Mouse (Mus musculus): Measurements from ENCODE around the gene Phf13. TPM values are rescaled to one million over a fixed set of nuclear protein-coding genes. Genes with fewer than 3 reads are reported as not detected.
A peak's percentile ranks its signal among the peaks of the same experiment; 100 is the strongest.
"Not testable (repeated sequence)": the region's sequence is repeated elsewhere in the genome, so short reads cannot be mapped to it uniquely, and the experiment has no call there.

The Phf13 gene
- total RNA-seq, 1 experiment, result 22.2 TPM

DNA sequence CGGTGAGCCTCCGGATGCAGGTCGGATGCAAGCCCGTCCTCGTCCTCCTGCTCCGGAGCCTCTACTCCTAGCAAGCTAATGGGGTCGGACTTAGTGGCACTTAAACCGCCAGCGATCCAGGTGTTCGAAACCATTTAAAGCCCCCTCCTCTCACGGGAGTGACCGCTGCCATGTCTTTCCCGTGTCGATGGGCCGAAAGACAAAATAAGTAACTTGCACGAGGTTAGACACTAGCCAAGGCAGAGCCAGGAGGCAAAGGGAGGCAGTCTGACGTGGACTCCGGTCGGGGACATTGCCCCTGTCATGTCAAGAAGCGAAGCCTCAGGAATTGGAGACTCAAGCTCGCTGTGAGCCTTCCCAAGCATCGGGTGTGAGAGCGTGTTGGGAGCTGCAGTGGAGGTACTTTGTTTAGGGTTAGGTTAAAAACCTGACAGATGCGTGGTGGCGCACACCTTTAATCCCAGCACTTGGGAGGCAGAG, 43.8 kb upstream of the Phf13 start:
- Histone ChIP-seq H3K9me3 (ENCODE audit: control insufficient read depth, insufficient read depth, low read depth, low read length) (no peaks in the 10 kb centered on the region), H3K4me3 (ENCODE audit: insufficient read depth in 1 of 2, low read depth in 1 of 2, low read length in 2 of 2, poor library complexity in 1 of 2, severe bottlenecking in 1 of 2) (peak overlapping the region; percentile 72 to 98), H3K9ac (ENCODE audit: insufficient read depth, low read depth, low read length, poor library complexity, severe bottlenecking) (peak overlapping the region; percentile 100), H3K27ac (ENCODE audit: insufficient read depth, low read depth, low read length, poor library complexity, severe bottlenecking) (peak overlapping the region; percentile 84; the same call in 1 of the 2 replicates), H3K36me3 (ENCODE audit: control insufficient read depth, insufficient read depth, low read length, poor library complexity, severe bottlenecking) (peaks cover 36% of the 10 kb centered on the region), H3K4me1 (ENCODE audit: control insufficient read depth in 2 of 2, insufficient read depth in 2 of 2, low read length in 2 of 2, poor library complexity in 1 of 2) (peaks cover 3 to 36% of the 10 kb centered on the region in 2 experiments; a peak in 2 of 4 replicates)
- TF ChIP-seq ZC3H11A (IDR thresholded peaks at IDR 0.05; ENCODE audit: borderline replicate concordance, low read depth, low read length) (no peak), HCFC1 (IDR thresholded peaks at IDR 0.05; ENCODE audit: borderline replicate concordance, insufficient read depth, low read length) (no peak), MAFK (IDR thresholded peaks at IDR 0.05; ENCODE audit: insufficient read depth, low read depth, low read length) (no peak), CHD2 (IDR thresholded peaks at IDR 0.05; ENCODE audit: low read depth, low read length) (no peak), ZNF384 (IDR thresholded peaks at IDR 0.05; ENCODE audit: low read depth, low read length) (no peak)
- no peak for DNase-seq (ENCODE audit: low read depth, low spot score)
- in situ Hi-C loops (cut with MboI; ENCODE audit: low sequenced_read_pairs in 2 of 2, unreplicated experiment in 2 of 2), result no loop called here

DNA sequence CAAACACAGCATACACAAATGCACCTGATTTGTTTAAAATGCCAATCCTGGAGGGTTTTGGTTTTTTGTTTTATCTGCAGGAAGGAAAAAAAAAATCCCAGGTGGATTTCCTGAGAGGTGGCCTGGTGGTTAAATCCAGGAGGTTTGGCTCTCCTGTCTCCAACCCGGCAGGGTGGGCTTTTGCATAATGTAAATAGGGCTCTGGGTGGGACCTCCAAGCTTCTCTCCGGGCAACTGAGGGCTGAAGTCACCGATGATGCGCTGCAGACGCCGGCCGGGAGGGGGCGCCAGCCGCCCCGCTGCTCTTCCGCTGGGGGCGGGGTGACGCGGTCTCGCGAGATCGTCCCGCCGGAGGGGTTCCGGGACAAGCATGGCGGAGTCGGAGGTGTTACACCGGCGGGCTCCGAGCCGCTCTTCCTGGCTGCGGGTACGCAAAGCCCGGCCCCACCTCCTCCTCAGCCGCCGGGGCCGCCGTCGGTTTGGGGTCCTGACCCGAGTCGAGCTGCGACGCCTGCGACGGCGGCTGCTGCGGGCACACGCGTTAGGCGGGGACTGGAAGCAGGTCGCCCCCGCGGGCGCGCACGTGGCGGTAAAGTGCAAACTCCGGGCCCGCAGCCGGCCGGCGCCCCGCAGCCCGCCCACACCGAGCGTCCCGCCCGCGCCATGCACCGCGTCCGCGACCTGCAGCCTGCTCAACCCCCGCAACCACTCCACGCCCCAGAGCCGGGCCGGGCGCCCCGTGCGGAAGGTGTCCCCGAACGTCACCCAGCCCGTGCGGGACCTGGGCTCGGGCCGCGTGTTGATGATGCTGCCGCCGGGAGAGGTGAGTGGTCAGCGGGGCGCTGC, 43.1 kb upstream of the Phf13 start, which contains the start of gene Nol9:
TSS of gene Nol9 (plus strand) at position 337 of the 846 bp plus-strand sequence.
- peak; percentile 84 for DNase-seq (ENCODE audit: low read depth, low spot score)
- TF ChIP-seq HCFC1 (IDR thresholded peaks at IDR 0.05; ENCODE audit: borderline replicate concordance, insufficient read depth, low read length) (peak; percentile 68), ZC3H11A (IDR thresholded peaks at IDR 0.05; ENCODE audit: borderline replicate concordance, low read depth, low read length) (no peak), ZNF384 (IDR thresholded peaks at IDR 0.05; ENCODE audit: low read depth, low read length) (no peak), MAFK (IDR thresholded peaks at IDR 0.05; ENCODE audit: insufficient read depth, low read depth, low read length) (no peak), CHD2 (IDR thresholded peaks at IDR 0.05; ENCODE audit: low read depth, low read length) (peak; percentile 99)
- in situ Hi-C loops (cut with MboI; ENCODE audit: low sequenced_read_pairs in 2 of 2, unreplicated experiment in 2 of 2), result no loop called here
- peaks cover 29% of the 10 kb centered on the region for H3K36me3 ChIP-seq (ENCODE audit: control insufficient read depth, insufficient read depth, low read length, poor library complexity, severe bottlenecking)
- peak within 1 kb of the TSS; percentile 72 to 98 for H3K4me3 ChIP-seq (ENCODE audit: insufficient read depth in 1 of 2, low read depth in 1 of 2, low read length in 2 of 2, poor library complexity in 1 of 2, severe bottlenecking in 1 of 2)
- H3K4me1 ChIP-seq (ENCODE audit: control insufficient read depth in 2 of 2, insufficient read depth in 2 of 2, low read length in 2 of 2, poor library complexity in 1 of 2), result peaks cover 3 to 34% of the 10 kb centered on the region in 2 experiments; a peak in 2 of 4 replicates
- peak within 1 kb of the TSS; percentile 100 for H3K9ac ChIP-seq (ENCODE audit: insufficient read depth, low read depth, low read length, poor library complexity, severe bottlenecking)
- no peaks in the 10 kb centered on the region for H3K9me3 ChIP-seq (ENCODE audit: control insufficient read depth, insufficient read depth, low read depth, low read length)
- peak within 1 kb of the TSS; percentile 84 for H3K27ac ChIP-seq (ENCODE audit: insufficient read depth, low read depth, low read length, poor library complexity, severe bottlenecking)

DNA sequence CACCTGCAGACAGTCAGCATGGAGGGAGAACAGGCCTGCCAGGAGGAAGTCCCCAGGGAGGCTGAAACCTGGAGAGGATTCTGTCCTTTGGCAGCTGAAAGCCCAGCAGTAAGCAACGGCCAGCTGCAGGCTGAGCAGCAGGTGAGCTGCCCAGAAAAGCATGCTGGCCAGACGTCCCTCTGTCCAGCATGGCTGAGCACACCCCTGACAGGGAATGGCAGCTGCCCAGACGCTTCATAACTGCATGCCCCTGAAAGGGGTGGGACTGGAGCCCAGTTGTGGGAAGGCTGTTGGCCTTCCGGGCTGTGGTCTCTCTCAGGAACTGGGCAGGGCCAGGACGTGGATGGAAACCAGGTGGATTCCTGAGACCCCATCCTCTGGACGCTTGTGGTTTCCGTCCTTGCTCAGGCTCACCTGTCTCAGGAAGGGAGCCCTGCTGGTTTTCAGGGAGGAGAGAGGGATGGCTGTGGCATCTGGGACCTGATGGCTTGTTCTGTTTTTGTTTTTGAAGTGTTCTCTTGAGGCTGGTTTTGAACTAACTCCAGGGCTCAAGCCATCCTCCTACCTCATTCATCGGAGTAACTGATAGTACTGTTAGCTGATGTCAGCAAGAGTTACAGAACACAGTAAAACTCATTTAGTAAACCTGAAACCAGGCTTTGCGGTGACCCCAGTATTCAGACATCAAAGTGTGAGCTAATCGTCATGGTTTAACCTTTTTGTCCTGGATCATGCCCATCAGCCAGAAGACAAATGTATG, 42.3 kb upstream of the Phf13 start, which contains the start of gene Tas1r1:
TSS of gene Tas1r1 (minus strand) at position 344 of the 760 bp plus-strand sequence.
- no peaks in the 10 kb centered on the region for H3K9me3 ChIP-seq (ENCODE audit: control insufficient read depth, insufficient read depth, low read depth, low read length)
- no peak for DNase-seq (ENCODE audit: low read depth, low spot score)
- peaks cover 23% of the 10 kb centered on the region for H3K36me3 ChIP-seq (ENCODE audit: control insufficient read depth, insufficient read depth, low read length, poor library complexity, severe bottlenecking)
- H3K4me1 ChIP-seq (ENCODE audit: control insufficient read depth in 2 of 2, insufficient read depth in 2 of 2, low read length in 2 of 2, poor library complexity in 1 of 2), result peaks cover 3 to 32% of the 10 kb centered on the region in 2 experiments; a peak in 2 of 4 replicates
- peak within 1 kb of the TSS; percentile 100 for H3K9ac ChIP-seq (ENCODE audit: insufficient read depth, low read depth, low read length, poor library complexity, severe bottlenecking)
- in situ Hi-C loops (cut with MboI; ENCODE audit: low sequenced_read_pairs in 2 of 2, unreplicated experiment in 2 of 2), result no loop called here
- peak within 1 kb of the TSS; percentile 84 for H3K27ac ChIP-seq (ENCODE audit: insufficient read depth, low read depth, low read length, poor library complexity, severe bottlenecking)
- TF ChIP-seq MAFK (IDR thresholded peaks at IDR 0.05; ENCODE audit: insufficient read depth, low read depth, low read length), result no peak
- TF ChIP-seq HCFC1 (IDR thresholded peaks at IDR 0.05; ENCODE audit: borderline replicate concordance, insufficient read depth, low read length), result no peak
- no peak for TF ChIP-seq ZC3H11A (IDR thresholded peaks at IDR 0.05; ENCODE audit: borderline replicate concordance, low read depth, low read length)
- TF ChIP-seq CHD2 (IDR thresholded peaks at IDR 0.05; ENCODE audit: low read depth, low read length), result no peak
- no peak for TF ChIP-seq ZNF384 (IDR thresholded peaks at IDR 0.05; ENCODE audit: low read depth, low read length)
- H3K4me3 ChIP-seq (ENCODE audit: insufficient read depth in 1 of 2, low read depth in 1 of 2, low read length in 2 of 2, poor library complexity in 1 of 2, severe bottlenecking in 1 of 2), result peak within 1 kb of the TSS; percentile 72 to 98

DNA sequence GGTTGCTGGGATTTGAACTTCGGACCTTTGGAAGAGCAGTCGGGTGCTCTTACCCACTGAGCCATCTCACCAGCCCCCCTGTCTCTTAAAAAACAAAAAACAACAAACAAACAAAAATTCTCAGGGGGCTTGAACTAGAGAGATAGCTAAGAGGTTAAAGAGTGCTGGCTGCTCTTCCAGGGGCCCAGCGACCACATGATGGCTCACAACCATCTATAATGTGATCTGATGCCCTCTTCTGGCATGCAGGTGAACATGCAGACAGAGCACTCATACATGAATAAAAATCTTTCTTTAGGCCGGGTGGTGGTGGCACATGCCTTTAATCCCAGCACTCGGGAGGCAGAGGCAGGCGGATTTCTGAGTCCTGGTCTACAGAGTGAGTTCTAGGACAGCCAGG, 40.4 kb upstream of the Phf13 start:
- in situ Hi-C loops (cut with MboI; ENCODE audit: low sequenced_read_pairs in 2 of 2, unreplicated experiment in 2 of 2); H3K9ac ChIP-seq (ENCODE audit: insufficient read depth, low read depth, low read length, poor library complexity, severe bottlenecking); H3K4me3 ChIP-seq (ENCODE audit: insufficient read depth in 1 of 2, low read depth in 1 of 2, low read length in 2 of 2, poor library complexity in 1 of 2, severe bottlenecking in 1 of 2); H3K36me3 ChIP-seq (ENCODE audit: control insufficient read depth, insufficient read depth, low read length, poor library complexity, severe bottlenecking); H3K9me3 ChIP-seq (ENCODE audit: control insufficient read depth, insufficient read depth, low read depth, low read length); H3K27ac ChIP-seq (ENCODE audit: insufficient read depth, low read depth, low read length, poor library complexity, severe bottlenecking); DNase-seq (ENCODE audit: low read depth, low spot score): not testable (repeated sequence)
- peaks cover 2 to 26% of the 10 kb centered on the region in 2 experiments; a peak in 1 of 4 replicates for H3K4me1 ChIP-seq (ENCODE audit: control insufficient read depth in 2 of 2, insufficient read depth in 2 of 2, low read length in 2 of 2, poor library complexity in 1 of 2)

Data from ES-E14 (cell line).